Comparison of ENCODE assay signal across 17 mouse cellular contexts in the genomic region with DNA sequence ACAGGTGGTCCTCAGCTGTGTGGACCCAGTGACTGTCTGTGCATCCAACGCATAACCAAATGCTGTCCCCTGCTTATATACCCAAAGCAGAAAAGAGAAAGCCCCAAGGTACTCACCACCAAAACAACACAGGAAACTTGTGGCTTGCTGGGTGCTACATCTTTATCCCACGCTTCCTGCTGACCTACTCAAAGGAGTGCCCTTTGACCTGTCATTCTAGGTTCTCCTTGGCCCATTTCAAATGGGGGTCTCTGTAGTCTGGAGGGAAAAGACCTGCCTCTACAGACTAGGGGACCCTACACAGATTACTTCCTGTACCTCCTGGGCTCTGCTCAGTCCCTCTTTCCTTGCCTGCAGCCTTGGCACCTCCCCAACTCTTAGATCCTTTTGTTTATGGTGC. TPM values are rescaled to one million over a fixed set of nuclear protein-coding genes. Genes with fewer than 3 reads are reported as not detected.
DNase-seq lines count a peak whose midpoint lies in the region; ATAC-seq and TF ChIP-seq lines count a peak whose summit lies in the region.
"Not testable (repeated sequence)": the region's sequence is repeated elsewhere in the genome, so short reads cannot be mapped to it uniquely, and the experiment has no call there.
"Had no signal": no experiment of that assay in that cellular context is flagged by ENCODE, and none has a peak within 500 bp of the region (broad histone marks: within the 10 kb centered on the region; RNA-seq: fewer than 3 reads in every experiment).

A gene (minus strand): TSS at position 101 of the 400 bp plus-strand sequence.

- H3K27ac ChIP-seq in testis, adult 2 months (ENCODE audit: control insufficient read depth, insufficient read depth, low read depth, low read length), result not testable (repeated sequence)

- not testable (repeated sequence) for TF ChIP-seq POLR2A in testis, adult 2 months (IDR thresholded peaks at IDR 0.05; ENCODE audit: control insufficient read depth, low read depth, low read length)

- not testable (repeated sequence) for H3K36me3 ChIP-seq in testis, adult 2 months (ENCODE audit: control insufficient read depth, insufficient read depth, low read length)

- TF ChIP-seq CTCF in testis, adult 2 months (IDR thresholded peaks at IDR 0.05; ENCODE audit: control insufficient read depth, insufficient read depth, insufficient replicate concordance, low read depth, low read length), result not testable (repeated sequence)

- H3K4me1 ChIP-seq in testis, adult 2 months (ENCODE audit: control insufficient read depth, insufficient read depth, low read length), result not testable (repeated sequence)

- H3K4me3 ChIP-seq in testis, adult 2 months (ENCODE audit: control insufficient read depth, low read depth, low read length), result not testable (repeated sequence)

- peak; percentile 47 for ATAC-seq in CD4-positive, CD25-positive, alpha-beta regulatory T cell, adult 4 months
- ATAC-seq in neutrophil, adult 5-6 weeks (ENCODE audit: extremely low read depth, insufficient number of reproducible peaks, low FRiP score, poor library complexity, severe bottlenecking), result 0 out of 2 replicates have a peak, but pooled peaks have one; percentile 19

- H3K27me3 ChIP-seq in testis, adult 2 months (ENCODE audit: control insufficient read depth, insufficient read depth, low read length), result not testable (repeated sequence)

- peak; percentile 1 for DNase-seq in CD4-positive helper T cell, adult 2 months (ENCODE audit: low read depth, low spot score)

RNA-seq across cellular contexts. Expression of the gene that starts here (rescaled TPM):
- under 1 TPM; 0.54 to 0.65 TPM for polyA plus RNA-seq in CD4-positive, CD25-positive, alpha-beta regulatory T cell, adult 4 months (2017; shearing (Covaris generic))
- total RNA-seq in neutrophil, adult 5-6 weeks (2017), result not detected in 2 replicates
- polyA plus RNA-seq in testis, adult 2 months (2012; rRNA removed), result 11.1 and 12.4 TPM in 2 replicates
- total RNA-seq: adrenal gland, adult 18-20 months; adrenal gland, adult 2 months; adrenal gland, postnatal 10 days; adrenal gland, postnatal 25 days; adrenal gland, postnatal 36 days; adrenal gland, postnatal 4 days; CH12.LX; G1E; MEL had no signal
- polyA plus RNA-seq: adrenal gland, adult 2 months; brain, embryonic 14.5 days; C2C12; cerebellum, adult 2 months; G1E; Patski had no signal

Comparison
In these comparisons a context has a peak if more than half of its experiments do, and no peak if none do; other contexts are left out.
1. Peak in ATAC-seq in CD4-positive, CD25-positive, alpha-beta regulatory T cell, adult 4 months; RNA of the gene not detected or under 1 TPM.
2. Peak in ATAC-seq in neutrophil, adult 5-6 weeks; RNA of the gene not detected or under 1 TPM.